Mouse (Mus musculus): ENCODE measurements around the gene Trip10. TPM values are rescaled to one million over a fixed set of nuclear protein-coding genes. Genes with fewer than 3 reads are reported as not detected.
A peak's percentile ranks its signal among the peaks of the same experiment; 100 is the strongest.

Trip10 gene
- total and polyA plus RNA-seq, 2 experiments = 5.1 to 7.2 TPM

GRCm38 (mm10) chr17:57237181-57237580 is 12.1 kb upstream of the Trip10 start:
- WGBS = 95% methylated on average over 9 of the region's 9 CpGs
- Histone ChIP-seq H3K4me1 (ENCODE audit: control insufficient read depth, insufficient read depth, low read length) (peaks cover 12% of the 10 kb centered on the region), H3K27me3 (ENCODE audit: control insufficient read depth, insufficient read depth, low read length) (no peaks in the 10 kb centered on the region), H3K9ac (ENCODE audit: low read depth, low read length) (no peak overlapping the region), H3K27ac (replicated peaks; ENCODE audit: insufficient read depth, low read depth, low read length) (no peak overlapping the region), H3K79me2 (ENCODE audit: control insufficient read depth, insufficient read depth, low read length) (peaks cover 15% of the 10 kb centered on the region; the same call in 1 of the 2 replicates), H3K36me3 (ENCODE audit: control insufficient read depth, insufficient read depth, low read length) (peaks cover 8% of the 10 kb centered on the region; the same call in 1 of the 2 replicates), H3K4me3 (ENCODE audit: insufficient read depth, low read depth, low read length) (no peak overlapping the region)
- no peak for TF ChIP-seq CTCF (IDR thresholded peaks at IDR 0.05; ENCODE audit: low read depth, low read length)
- no peak for DNase-seq (ENCODE audit: extremely low read depth, low read depth, low spot score)

DNA sequence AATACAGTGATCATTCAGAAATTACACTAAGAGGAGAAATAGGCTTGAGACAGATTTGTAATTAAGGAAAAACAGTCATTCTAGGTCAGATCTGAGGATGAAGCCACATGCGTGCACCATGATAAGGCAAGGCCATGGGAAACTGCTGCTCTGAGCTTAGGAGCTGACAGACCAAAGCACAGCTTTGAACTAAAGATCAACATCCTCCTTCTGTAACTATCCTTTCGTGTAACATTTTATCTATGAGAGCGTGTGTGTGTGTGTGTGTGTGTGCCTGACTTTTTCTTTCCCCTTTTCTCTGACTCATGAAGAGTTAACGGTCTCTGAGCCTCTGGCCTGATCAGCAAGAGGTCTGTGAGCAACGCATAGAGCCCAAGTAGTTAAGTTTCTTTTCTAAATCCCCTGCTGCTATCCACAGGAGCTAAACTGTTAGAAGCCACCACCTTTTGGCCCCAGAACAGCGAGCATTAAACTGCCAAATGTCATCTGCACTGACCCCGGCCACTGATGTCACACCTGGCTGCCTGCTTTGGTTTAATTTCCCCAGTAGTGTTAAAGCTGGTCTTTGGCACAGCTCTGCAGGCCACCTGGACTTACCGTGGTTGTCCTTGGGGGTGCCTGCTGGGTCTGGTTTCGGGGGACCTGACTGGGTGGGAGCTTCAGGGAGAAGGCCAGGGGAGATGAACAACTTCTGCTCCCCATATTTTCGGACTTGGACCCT is 5.4 kb upstream of the Trip10 start:
- Histone ChIP-seq H3K4me1 (ENCODE audit: control insufficient read depth, insufficient read depth, low read length) (peaks cover 14% of the 10 kb centered on the region), H3K27me3 (ENCODE audit: control insufficient read depth, insufficient read depth, low read length) (no peaks in the 10 kb centered on the region), H3K36me3 (ENCODE audit: control insufficient read depth, insufficient read depth, low read length) (no peaks in the 10 kb centered on the region), H3K79me2 (ENCODE audit: control insufficient read depth, insufficient read depth, low read length) (no peaks in the 10 kb centered on the region), H3K27ac (replicated peaks; ENCODE audit: insufficient read depth, low read depth, low read length) (no peak overlapping the region), H3K9ac (ENCODE audit: low read depth, low read length) (no peak overlapping the region), H3K4me3 (ENCODE audit: insufficient read depth, low read depth, low read length) (no peak overlapping the region)
- 43% methylated on average over 10 of the region's 10 CpGs for WGBS
- TF ChIP-seq POLR2A (IDR thresholded peaks at IDR 0.05; ENCODE audit: extremely low read depth, insufficient read depth, low read length) (no peak), CTCF (IDR thresholded peaks at IDR 0.05; ENCODE audit: low read depth, low read length) (no peak)
- peak; percentile 76 for DNase-seq (ENCODE audit: extremely low read depth, low read depth, low spot score)

DNA sequence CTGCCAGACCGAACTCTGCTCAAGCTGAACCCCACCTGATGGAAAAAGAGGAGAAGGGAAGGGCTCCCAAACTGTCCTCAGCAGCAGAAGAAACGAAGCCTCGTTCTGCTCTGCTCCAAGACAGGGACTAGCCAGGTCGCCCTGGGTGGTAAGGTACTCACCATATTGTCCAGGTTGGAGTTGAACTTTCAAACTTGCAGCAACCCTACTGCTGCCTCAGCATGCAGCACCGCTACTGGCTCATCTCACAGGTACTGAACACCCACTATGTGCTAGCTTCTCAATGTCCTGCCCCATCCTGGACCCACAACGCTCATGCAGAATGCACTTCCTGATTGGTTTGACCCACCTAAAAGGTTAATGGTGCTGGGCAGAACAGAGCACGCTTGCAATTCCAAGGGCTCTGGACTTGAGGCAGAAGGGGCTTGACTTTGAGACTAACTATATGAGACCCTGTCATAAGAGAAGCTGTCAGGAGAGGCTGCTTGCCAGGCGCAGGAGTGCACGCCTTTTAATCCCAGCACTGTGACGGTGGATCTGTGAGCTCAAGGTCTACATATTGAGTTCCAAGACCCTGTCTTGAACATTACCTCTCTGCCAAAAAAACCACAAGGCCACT is 3.8 kb upstream of the Trip10 start:
- DNase-seq (ENCODE audit: extremely low read depth, low read depth, low spot score) = no peak
- 83% methylated on average over 10 of the region's 10 CpGs for WGBS
- Histone ChIP-seq H3K4me3 (ENCODE audit: insufficient read depth, low read depth, low read length) (no peak overlapping the region), H3K79me2 (ENCODE audit: control insufficient read depth, insufficient read depth, low read length) (no peaks in the 10 kb centered on the region), H3K4me1 (ENCODE audit: control insufficient read depth, insufficient read depth, low read length) (peaks cover 15% of the 10 kb centered on the region), H3K27ac (replicated peaks; ENCODE audit: insufficient read depth, low read depth, low read length) (no peak overlapping the region), H3K9ac (ENCODE audit: low read depth, low read length) (no peak overlapping the region), H3K27me3 (ENCODE audit: control insufficient read depth, insufficient read depth, low read length) (no peaks in the 10 kb centered on the region), H3K36me3 (ENCODE audit: control insufficient read depth, insufficient read depth, low read length) (no peaks in the 10 kb centered on the region)
- TF ChIP-seq CTCF (IDR thresholded peaks at IDR 0.05; ENCODE audit: low read depth, low read length) = no peak
- no peak for TF ChIP-seq POLR2A (IDR thresholded peaks at IDR 0.05; ENCODE audit: extremely low read depth, insufficient read depth, low read length)

DNA sequence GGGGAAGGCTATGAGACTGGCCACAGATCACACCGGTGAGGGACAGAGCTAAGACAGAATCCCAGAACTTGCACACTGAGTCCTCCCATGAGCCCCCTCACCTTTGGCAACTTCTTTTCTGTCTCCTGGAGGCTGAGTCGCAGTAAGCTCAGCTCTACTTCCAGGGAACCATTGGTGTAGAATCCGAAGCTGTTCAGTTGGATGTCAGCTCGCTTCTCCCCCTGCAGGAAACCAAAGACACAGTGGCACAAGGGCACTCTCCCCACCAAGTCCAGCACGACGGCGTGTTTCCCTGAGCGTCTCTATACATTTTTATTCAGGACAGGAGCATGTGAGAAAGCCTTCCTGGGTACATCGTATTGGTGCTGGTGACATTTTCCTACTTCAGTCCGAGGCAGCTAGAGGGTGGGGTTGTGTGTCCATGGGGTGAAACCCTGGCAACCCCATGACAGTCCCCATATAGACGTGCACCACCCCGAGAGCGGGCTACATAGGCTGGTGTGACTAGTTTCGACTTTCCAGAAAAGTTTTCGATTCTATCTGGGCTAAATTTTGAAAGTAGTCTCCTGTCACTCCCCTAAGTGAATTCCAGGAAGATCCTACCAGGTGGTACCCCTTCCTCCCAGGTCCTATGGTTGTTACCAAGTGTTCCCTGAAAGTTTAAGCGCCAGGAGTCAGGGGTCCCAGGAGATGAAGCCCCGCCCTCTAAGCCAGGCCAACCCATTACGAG is 2.4 kb upstream of the Trip10 start:
- Histone ChIP-seq H3K27me3 (ENCODE audit: control insufficient read depth, insufficient read depth, low read length) (no peaks in the 10 kb centered on the region), H3K36me3 (ENCODE audit: control insufficient read depth, insufficient read depth, low read length) (no peaks in the 10 kb centered on the region), H3K79me2 (ENCODE audit: control insufficient read depth, insufficient read depth, low read length) (no peaks in the 10 kb centered on the region), H3K27ac (replicated peaks; ENCODE audit: insufficient read depth, low read depth, low read length) (peak overlapping the region; percentile 53), H3K4me1 (ENCODE audit: control insufficient read depth, insufficient read depth, low read length) (peaks cover 15% of the 10 kb centered on the region), H3K9ac (ENCODE audit: low read depth, low read length) (peak overlapping the region; percentile 85), H3K4me3 (ENCODE audit: insufficient read depth, low read depth, low read length) (peak overlapping the region; percentile 92)
- 4% methylated on average over 18 of the region's 18 CpGs for WGBS
- DNase-seq (ENCODE audit: extremely low read depth, low read depth, low spot score) = no peak
- peak; percentile 17; the same call in 1 of the 2 replicates for TF ChIP-seq CTCF (IDR thresholded peaks at IDR 0.05; ENCODE audit: low read depth, low read length)
- no peak for TF ChIP-seq POLR2A (IDR thresholded peaks at IDR 0.05; ENCODE audit: extremely low read depth, insufficient read depth, low read length)

GRCm38 (mm10) chr17:57247393-57248200 is 1.7 kb upstream of the Trip10 start:
- Histone ChIP-seq H3K79me2 (ENCODE audit: control insufficient read depth, insufficient read depth, low read length) (no peaks in the 10 kb centered on the region), H3K9ac (ENCODE audit: low read depth, low read length) (peak overlapping the region; percentile 85), H3K27me3 (ENCODE audit: control insufficient read depth, insufficient read depth, low read length) (no peaks in the 10 kb centered on the region), H3K4me3 (ENCODE audit: insufficient read depth, low read depth, low read length) (peak overlapping the region; percentile 92), H3K27ac (replicated peaks; ENCODE audit: insufficient read depth, low read depth, low read length) (peak overlapping the region; percentile 84), H3K4me1 (ENCODE audit: control insufficient read depth, insufficient read depth, low read length) (peaks cover 15% of the 10 kb centered on the region), H3K36me3 (ENCODE audit: control insufficient read depth, insufficient read depth, low read length) (no peaks in the 10 kb centered on the region)
- whole genome bisulfite sequencing = under 1% methylated on average over 46 of the region's 46 CpGs
- TF ChIP-seq POLR2A (IDR thresholded peaks at IDR 0.05; ENCODE audit: extremely low read depth, insufficient read depth, low read length) (peak; percentile 58), CTCF (IDR thresholded peaks at IDR 0.05; ENCODE audit: low read depth, low read length) (no peak)
- peak; percentile 100 for DNase-seq (ENCODE audit: extremely low read depth, low read depth, low spot score)

All from liver, adult 2 months (tissue).